Mouse (Mus musculus) hindbrain, embryonic 14.5 days (tissue): Measurements from ENCODE around the gene Reps2. TPM values are rescaled to one million over a fixed set of nuclear protein-coding genes. Genes with fewer than 3 reads are reported as not detected.

Experiments
- ATAC-seq: fragments of 200-750 bp; cut with Nextera tagmentation; 2 replicates; pipeline ENCODE4 v1.8.0; 2017; ENCODE audit warnings: moderate number of reproducible peaks, mild to moderate bottlenecking, moderate TSS enrichment, moderate library complexity; ENCODE audit not compliant: low FRiP score
- DNase-seq: peaks from one replicate; pipeline ENCODE4 v3.0.0-alpha.2; 2015; ENCODE audit warnings: low spot score
- H3K27ac ChIP-seq: fragments of 300-500 bp; sonication (generic); 2 replicates; pipeline ENCODE4 v1.5.1; 2014; ENCODE audit warnings: mild to moderate bottlenecking, moderate library complexity
- H3K27me3 ChIP-seq: fragments of 300-500 bp; sonication (generic); 2 replicates; pipeline ENCODE4 v1.6.1; 2014; ENCODE audit warnings: mild to moderate bottlenecking, low read length, mixed read lengths; ENCODE audit not compliant: control insufficient read depth, insufficient read depth
- H3K36me3 ChIP-seq: fragments of 300-500 bp; sonication (generic); replicated peaks from 2 replicates; pipeline ENCODE4 v1.6.1; 2014; ENCODE audit not compliant: control insufficient read depth, insufficient read depth
- H3K4me1 ChIP-seq: fragments of 300-500 bp; sonication (generic); replicated peaks from 2 replicates; pipeline ENCODE4 v1.6.1; 2014; ENCODE audit warnings: antibody characterized with exemption, low read length, mixed read lengths; ENCODE audit not compliant: control insufficient read depth, insufficient read depth
- H3K4me2 ChIP-seq: fragments of 300-500 bp; sonication (generic); replicated peaks from 2 replicates; pipeline ENCODE4 v1.6.1; 2014; ENCODE audit warnings: mild to moderate bottlenecking, moderate library complexity
- H3K4me3 ChIP-seq: fragments of 300-500 bp; sonication (generic); replicated peaks from 2 replicates; pipeline ENCODE4 v1.5.1; 2014; ENCODE audit warnings: mild to moderate bottlenecking, low read length
- H3K9ac ChIP-seq: fragments of 300-500 bp; sonication (generic); 2 replicates; pipeline ENCODE4 v1.6.1; 2014
- H3K9me3 ChIP-seq: fragments of 300-500 bp; sonication (generic); 2 replicates; pipeline ENCODE4 v1.6.1; 2016; ENCODE audit warnings: low read length; ENCODE audit not compliant: control insufficient read depth
- WGBS: fragments of 180-500 bp; shearing (Covaris S2); extraction: QIAGEN DNeasy Blood & Tissue Kit; methylation state at CpG from one replicate; pipeline ENCODE4 v1.1.7; 2014; 5-methylcytosine and 5-hydroxymethylcytosine counted together
- polyA plus RNA-seq: library from polyadenylated mRNA; unstranded; fragments of >200 nt; fragmentation: Nextera tagmentation; extraction: Ambion mirVana; gene quantifications from 2 replicates; pipeline ENCODE4 v1.2.1, GENCODE M21; 2014

The Reps2 gene
- polyA plus RNA-seq, 1 experiment from 2014 or later = 3.7 TPM

DNA sequence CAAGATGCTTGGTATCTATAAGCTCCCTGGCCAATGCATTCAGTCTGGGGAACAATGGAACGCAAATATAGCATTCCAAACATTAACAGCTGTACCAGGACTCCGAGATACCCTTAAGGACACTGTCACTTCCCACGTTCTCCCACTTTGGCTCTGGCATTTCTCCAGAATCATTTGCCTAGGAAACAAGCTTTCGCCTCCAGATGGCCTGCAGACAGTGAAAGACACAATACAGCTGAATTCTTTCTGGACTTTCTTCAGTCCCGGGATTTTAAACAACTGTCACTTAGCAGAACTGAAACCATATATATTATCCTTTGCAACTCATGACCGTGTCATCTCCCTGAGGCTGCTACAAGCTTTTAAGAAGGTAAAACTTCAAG lies 87.0 kb downstream of the Reps2 start:
- Histone ChIP-seq H3K27ac (no peak overlapping the region), H3K36me3 (no peaks in the 10 kb centered on the region), H3K9ac (no peak overlapping the region), H3K4me3 (no peak overlapping the region), H3K27me3 (peaks cover 21% of the 10 kb centered on the region), H3K4me2 (no peak overlapping the region), H3K9me3 (no peaks in the 10 kb centered on the region), H3K4me1 (peaks cover 3% of the 10 kb centered on the region; the same call in 1 of the 2 replicates)
- DNase-seq = no peak
- WGBS = 51% methylated on average over 6 of the region's 6 CpGs
- no peak for ATAC-seq

DNA sequence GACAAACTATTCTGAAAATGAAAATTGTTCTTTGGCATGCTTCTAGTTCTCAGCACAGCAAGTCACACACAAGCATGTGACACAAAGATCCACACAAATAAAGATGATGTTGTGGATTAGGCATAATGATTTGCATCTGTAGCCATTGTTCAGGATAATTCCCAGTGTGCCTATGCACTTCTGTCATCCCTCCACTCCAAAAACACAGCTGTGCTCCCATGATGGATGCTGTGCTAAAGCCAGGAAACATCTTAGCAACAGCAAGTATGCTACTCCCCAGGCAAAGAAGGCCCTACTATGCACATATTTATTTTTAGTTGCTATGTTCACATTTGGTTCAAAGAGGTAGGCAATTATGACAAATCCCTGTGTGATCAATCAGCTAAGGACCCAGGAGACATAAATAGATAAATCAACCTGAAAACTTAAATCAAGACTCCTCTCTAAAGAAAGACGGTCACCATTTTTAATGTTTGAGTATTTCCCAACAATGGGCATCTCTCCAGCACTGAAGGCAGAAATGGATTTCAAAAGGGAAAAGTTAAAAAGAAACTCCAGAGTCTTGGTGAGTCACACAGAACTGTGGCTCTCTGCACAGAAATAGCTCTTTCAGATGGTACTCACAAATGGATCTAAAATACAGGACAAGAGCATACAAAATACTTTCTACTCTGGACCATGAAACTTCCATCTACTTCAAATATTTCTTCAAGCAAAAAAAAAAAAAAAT lies 87.6 kb downstream of the Reps2 start:
- Histone ChIP-seq H3K4me1 (peaks cover 3% of the 10 kb centered on the region; the same call in 1 of the 2 replicates), H3K27ac (no peak overlapping the region), H3K27me3 (peaks cover 24% of the 10 kb centered on the region), H3K9ac (no peak overlapping the region), H3K36me3 (no peaks in the 10 kb centered on the region), H3K4me2 (no peak overlapping the region), H3K4me3 (no peak overlapping the region), H3K9me3 (no peaks in the 10 kb centered on the region)
- ATAC-seq (no peak), DNase-seq (no peak)
- 59% methylated on average over 1 of the region's 1 CpGs for WGBS

DNA sequence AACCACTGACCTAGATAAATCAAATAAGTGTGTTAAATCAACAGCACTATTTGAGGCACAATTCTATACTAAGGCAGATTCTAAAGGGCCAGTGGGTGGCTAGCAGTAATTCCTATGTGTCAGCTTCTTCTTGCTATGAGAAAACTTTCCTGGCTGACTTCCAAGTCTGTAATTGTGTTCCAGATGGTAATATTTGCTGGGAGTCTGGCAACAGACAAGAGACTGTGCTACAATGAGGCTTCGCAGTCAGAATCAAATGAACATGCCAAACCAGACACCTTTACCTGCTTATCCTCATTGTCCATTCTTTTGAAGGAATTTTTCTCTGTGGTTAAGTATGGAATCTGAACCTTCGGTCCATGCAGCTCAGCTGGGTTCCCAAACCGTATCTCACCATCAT lies 88.9 kb downstream of the Reps2 start:
- Histone ChIP-seq H3K4me1 (peaks cover 3% of the 10 kb centered on the region; the same call in 1 of the 2 replicates), H3K4me3 (no peak overlapping the region), H3K9ac (no peak overlapping the region), H3K4me2 (no peak overlapping the region), H3K27ac (peak overlapping the region; percentile 20; the same call in 1 of the 2 replicates), H3K36me3 (no peaks in the 10 kb centered on the region), H3K27me3 (peaks cover 35% of the 10 kb centered on the region), H3K9me3 (no peaks in the 10 kb centered on the region)
- ATAC-seq = no peak
- 66% methylated on average over 3 of the region's 3 CpGs for WGBS
- peak; percentile 59 for DNase-seq

DNA sequence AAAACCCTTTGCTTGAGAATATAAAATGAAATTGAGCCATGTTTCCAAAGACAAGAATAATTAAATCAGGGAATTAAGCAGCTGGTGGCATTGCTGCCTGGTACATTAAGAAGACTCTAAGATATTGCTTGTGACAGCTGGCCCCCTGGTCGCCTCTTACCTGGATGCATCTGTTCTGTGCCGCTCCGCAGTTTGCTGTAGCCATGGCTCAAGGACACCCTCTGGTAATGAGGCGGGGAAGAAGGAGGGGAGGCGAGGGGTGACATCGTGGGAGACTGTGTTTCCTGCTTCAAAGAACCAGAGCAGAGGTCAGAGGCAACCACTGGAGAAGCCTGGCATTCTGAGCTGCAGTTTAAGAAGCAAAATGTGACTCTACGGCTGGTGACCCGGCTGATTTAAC lies 91.1 kb downstream of the Reps2 start:
- H3K27me3 ChIP-seq = peaks cover 35% of the 10 kb centered on the region
- peaks cover 3% of the 10 kb centered on the region; the same call in 1 of the 2 replicates for H3K4me1 ChIP-seq
- ATAC-seq (no peak), DNase-seq (no peak)
- H3K9ac ChIP-seq = no peak overlapping the region
- H3K9me3 ChIP-seq = no peaks in the 10 kb centered on the region
- peak overlapping the region; percentile 38; the same call in 1 of the 2 replicates for H3K27ac ChIP-seq
- H3K4me3 ChIP-seq = no peak overlapping the region
- no peaks in the 10 kb centered on the region for H3K36me3 ChIP-seq
- 40% methylated on average over 8 of the region's 8 CpGs for WGBS
- H3K4me2 ChIP-seq = no peak overlapping the region

DNA sequence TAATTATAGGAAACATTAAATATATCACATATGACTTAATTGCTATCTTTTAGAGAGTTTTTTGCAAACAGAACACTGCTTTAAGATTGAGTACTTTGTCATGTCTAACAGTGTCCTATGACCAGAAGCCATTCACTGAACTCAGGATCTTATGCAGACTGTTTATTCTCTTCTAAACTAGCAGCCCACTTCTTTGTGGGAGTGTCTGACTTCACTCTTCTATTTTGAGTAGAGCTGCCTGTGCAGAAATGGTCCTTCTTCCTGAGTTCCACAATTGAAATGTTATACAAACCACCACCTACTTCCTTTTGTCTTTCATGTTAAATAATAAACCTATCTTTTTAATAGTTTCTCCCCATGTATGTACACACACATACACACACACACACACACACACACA lies 98.4 kb downstream of the Reps2 start:
- Histone ChIP-seq H3K9ac (no peak overlapping the region), H3K4me1 (no peaks in the 10 kb centered on the region), H3K36me3 (no peaks in the 10 kb centered on the region), H3K4me2 (no peak overlapping the region), H3K27ac (no peak overlapping the region), H3K4me3 (no peak overlapping the region), H3K9me3 (no peaks in the 10 kb centered on the region), H3K27me3 (peaks cover 15% of the 10 kb centered on the region)
- no peak for ATAC-seq
- no peak for DNase-seq

DNA sequence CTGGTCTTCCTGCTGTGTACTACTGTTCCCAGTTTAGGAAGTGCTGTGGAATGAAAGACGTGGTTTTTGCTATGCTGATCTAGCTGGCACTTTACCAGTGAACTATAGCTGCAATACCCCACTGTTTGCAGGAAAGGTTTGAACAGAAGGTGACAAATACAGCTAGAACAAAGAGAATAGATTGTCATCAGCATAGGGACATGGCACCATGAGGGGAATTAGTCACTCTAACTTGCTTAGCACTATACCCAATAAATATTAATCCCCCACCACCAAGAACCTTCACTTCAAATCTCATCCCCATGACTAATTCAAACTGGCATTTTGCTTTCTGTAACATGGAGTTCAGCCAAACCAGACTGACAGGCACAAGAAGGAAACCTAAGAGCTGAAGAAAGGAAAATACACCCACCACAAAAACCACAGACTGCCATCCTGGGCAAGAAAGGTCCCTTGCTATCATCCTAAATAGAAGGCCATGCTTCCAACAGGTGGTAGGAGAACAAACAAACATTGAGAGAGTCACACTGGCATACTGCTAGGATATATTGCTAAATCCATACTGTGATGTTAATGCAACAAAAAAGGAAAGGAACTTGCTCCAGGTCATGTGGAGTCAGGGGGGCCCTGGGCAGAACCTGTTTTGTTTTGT lies 100.7 kb downstream of the Reps2 start:
- 58% methylated on average over 1 of the region's 1 CpGs for WGBS
- H3K27me3 ChIP-seq = peaks cover 13% of the 10 kb centered on the region
- DNase-seq = no peak

DNA sequence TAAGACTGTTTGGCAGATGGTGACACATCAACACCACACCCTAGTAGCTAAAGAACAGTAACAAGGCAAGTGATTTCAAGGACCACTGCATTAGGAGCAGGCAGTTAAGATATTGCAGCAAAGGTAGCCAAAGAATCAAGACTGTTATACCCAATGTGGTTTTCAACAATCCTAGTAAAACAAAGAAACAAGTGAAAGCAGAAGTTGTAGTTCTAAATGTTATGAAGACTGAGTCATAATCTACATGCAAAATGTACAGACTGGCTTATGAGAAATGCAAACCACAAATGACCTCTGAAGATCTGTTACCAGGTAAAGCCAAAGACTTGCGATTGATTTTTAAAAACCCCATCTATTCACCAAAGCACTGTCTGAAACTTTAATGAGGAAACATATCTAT lies 101.5 kb downstream of the Reps2 start:
- Histone ChIP-seq H3K36me3 (no peaks in the 10 kb centered on the region), H3K27me3 (peaks cover 13% of the 10 kb centered on the region), H3K4me3 (no peak overlapping the region), H3K4me2 (no peak overlapping the region), H3K9me3 (no peaks in the 10 kb centered on the region), H3K9ac (no peak overlapping the region), H3K27ac (no peak overlapping the region), H3K4me1 (no peaks in the 10 kb centered on the region)
- 97% methylated on average over 1 of the region's 1 CpGs for WGBS
- no peak for DNase-seq
- no peak for ATAC-seq

More for the DNA sequence above, 100.7 kb downstream of the Reps2 start:
- Histone ChIP-seq H3K27ac (no peak overlapping the region), H3K9ac (no peak overlapping the region), H3K4me2 (no peak overlapping the region), H3K36me3 (no peaks in the 10 kb centered on the region), H3K9me3 (no peaks in the 10 kb centered on the region), H3K4me3 (no peak overlapping the region), H3K4me1 (no peaks in the 10 kb centered on the region)
- no peak for ATAC-seq

DNA sequence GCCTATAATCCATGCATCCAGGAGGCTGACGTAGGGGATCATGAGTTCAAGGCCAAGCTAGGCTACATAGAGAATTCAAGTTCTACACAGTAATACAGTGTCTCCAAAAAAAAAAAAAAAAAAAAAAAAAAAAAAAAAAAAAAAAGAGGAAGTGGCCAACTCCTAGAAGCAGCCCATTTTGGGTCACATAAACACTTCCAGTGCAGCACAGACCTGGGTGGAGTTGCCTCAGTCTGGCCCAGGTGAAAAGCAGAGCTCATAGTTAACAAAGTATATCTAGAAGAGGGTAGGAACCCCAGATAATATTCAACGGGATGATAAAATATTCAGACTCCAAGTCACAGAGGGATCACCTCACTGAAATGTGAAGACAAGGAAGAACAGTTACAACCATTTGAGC lies 112.4 kb downstream of the Reps2 start:
- ATAC-seq = no peak
- H3K4me2 ChIP-seq = no peak overlapping the region
- WGBS = 96% methylated on average over 2 of the region's 2 CpGs
- H3K27ac ChIP-seq = no peak overlapping the region
- no peaks in the 10 kb centered on the region for H3K9me3 ChIP-seq
- DNase-seq = no peak
- peaks cover 6% of the 10 kb centered on the region for H3K27me3 ChIP-seq
- no peak overlapping the region for H3K9ac ChIP-seq
- no peak overlapping the region for H3K4me3 ChIP-seq
- no peaks in the 10 kb centered on the region for H3K4me1 ChIP-seq
- H3K36me3 ChIP-seq = no peaks in the 10 kb centered on the region

DNA sequence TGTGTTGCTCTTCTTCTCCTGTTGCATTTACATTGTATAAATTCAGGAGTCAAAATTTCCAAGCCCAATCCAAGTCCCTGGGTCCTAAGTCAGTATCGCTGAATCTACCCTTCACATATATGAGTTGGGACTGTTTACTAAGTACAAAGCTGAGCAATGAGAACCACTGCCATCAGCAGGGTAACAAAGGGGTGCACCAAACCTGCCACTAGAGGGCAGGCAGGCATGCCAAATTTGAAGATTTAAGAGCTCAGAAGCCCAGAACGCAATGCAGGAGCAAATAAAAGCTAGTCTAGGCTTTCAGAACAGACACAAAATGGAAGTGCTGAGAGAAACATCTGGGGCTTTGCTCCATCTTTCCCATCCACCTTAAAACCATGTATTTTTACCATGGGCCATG lies 116.2 kb downstream of the Reps2 start:
- 29% methylated on average over 2 of the region's 2 CpGs for WGBS
- peaks cover 14% of the 10 kb centered on the region for H3K27me3 ChIP-seq
- no peaks in the 10 kb centered on the region for H3K4me1 ChIP-seq
- ATAC-seq = no peak
- H3K36me3 ChIP-seq = no peaks in the 10 kb centered on the region
- no peaks in the 10 kb centered on the region for H3K9me3 ChIP-seq
- H3K4me2 ChIP-seq = no peak overlapping the region
- no peak overlapping the region for H3K4me3 ChIP-seq
- H3K9ac ChIP-seq = no peak overlapping the region
- H3K27ac ChIP-seq = no peak overlapping the region
- peak; percentile 68 for DNase-seq
